ENCODE assay signal across 17 mouse cellular contexts in the genomic region with DNA sequence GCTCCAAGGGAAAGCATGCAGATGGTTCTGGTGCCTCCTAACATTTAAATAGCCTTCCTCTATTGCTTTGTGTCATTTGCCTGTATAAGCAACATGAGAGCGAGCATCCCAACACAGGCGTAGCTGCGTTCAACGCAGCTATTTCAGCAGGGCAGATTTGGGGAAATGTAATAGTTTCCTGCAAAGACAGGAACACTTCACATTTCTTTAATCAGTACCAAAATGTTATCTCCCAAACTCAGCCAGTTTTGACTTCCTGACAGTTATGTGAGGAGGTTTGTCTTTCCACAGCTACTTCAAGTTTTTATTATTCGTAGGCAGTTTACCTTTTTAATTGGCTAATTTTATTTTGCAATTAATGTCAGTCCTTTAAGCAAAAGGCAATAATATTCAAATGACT.
"Had no signal": no experiment of that assay in that cellular context is flagged by ENCODE, and none has a peak within 500 bp of the region (broad histone marks: within the 10 kb centered on the region; RNA-seq: fewer than 3 reads in every experiment).

No protein-coding gene starts in this region.

- H3K9me3 ChIP-seq: lung, embryonic 15.5 days; midbrain, embryonic 13.5 days; midbrain, embryonic 15.5 days; neural tube, embryonic 13.5 days; stomach, embryonic 15.5 days had no signal

- H3K4me3 ChIP-seq: lung, embryonic 15.5 days; midbrain, embryonic 13.5 days; midbrain, embryonic 15.5 days; neural tube, embryonic 13.5 days; stomach, embryonic 15.5 days had no signal

- H3K9ac ChIP-seq: liver, embryonic 14.5 days; lung, embryonic 15.5 days; midbrain, embryonic 13.5 days; midbrain, embryonic 15.5 days; neural tube, embryonic 13.5 days; stomach, embryonic 15.5 days had no signal

- H3K36me3 ChIP-seq: lung, embryonic 15.5 days; midbrain, embryonic 13.5 days; midbrain, embryonic 15.5 days; neural tube, embryonic 13.5 days; stomach, embryonic 15.5 days had no signal

- H3K27ac ChIP-seq: liver, embryonic 14.5 days; lung, embryonic 15.5 days; macrophage; midbrain, embryonic 13.5 days; midbrain, embryonic 15.5 days; neural tube, embryonic 13.5 days; stomach, embryonic 15.5 days; stomach, postnatal 0 days had no signal

- H3K4me2 ChIP-seq: lung, embryonic 15.5 days; midbrain, embryonic 11.5 days; midbrain, embryonic 13.5 days; midbrain, embryonic 15.5 days; neural tube, embryonic 13.5 days; stomach, embryonic 15.5 days had no signal

- ATAC-seq: lung, postnatal 0 days; midbrain, embryonic 13.5 days; midbrain, embryonic 15.5 days had no signal

- DNase-seq: lung, adult 2 months; lung, postnatal 14 days; lung, postnatal 36 days; right cerebral cortex, postnatal 14 days; thymus, adult 2 months; thymus, postnatal 25 days; thymus, postnatal 4 days had no signal

- H3K4me1 ChIP-seq: lung, embryonic 15.5 days; stomach, embryonic 15.5 days had no signal

- H3K27me3 ChIP-seq: midbrain, embryonic 15.5 days had no signal
